Mouse (Mus musculus): ENCODE results near the gene Pgk1.

DNA sequence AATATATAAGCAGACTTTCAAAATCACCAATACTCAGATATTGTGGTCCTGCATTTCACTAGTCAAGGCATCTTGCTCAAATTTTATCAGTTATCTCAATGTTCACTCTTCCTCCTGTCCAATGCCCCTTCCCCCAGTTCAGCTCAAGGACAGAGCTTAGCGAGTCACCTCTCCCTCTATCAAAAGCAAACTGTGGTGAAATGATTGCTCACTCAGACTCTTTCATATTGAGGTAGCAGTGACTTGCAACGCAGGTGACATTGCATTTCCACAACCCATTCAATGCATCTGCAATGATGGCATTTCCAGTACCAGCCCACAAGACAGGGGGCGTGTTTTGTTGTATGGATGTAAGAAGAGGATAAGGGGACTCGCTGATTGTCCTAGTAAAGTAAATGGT, 31.0 kb upstream of the Pgk1 start:
- TF ChIP-seq POLR2A (IDR thresholded peaks at IDR 0.05; ENCODE audit: borderline replicate concordance, insufficient read depth, low read length): no peak
- TF ChIP-seq CTCF (IDR thresholded peaks at IDR 0.05; ENCODE audit: borderline replicate concordance, insufficient read depth, low read depth, low read length): no peak
